Mouse (Mus musculus) CD4-positive helper T cell, adult 2 months (primary cell): ENCODE data around the gene 9130008F23Rik.

Experiments
- DNase-seq: peaks from one replicate; pipeline ENCODE4 v3.0.0-alpha.2; 2012; ENCODE audit warnings: low read depth, missing footprints, low spot score

9130008F23Rik gene

DNA sequence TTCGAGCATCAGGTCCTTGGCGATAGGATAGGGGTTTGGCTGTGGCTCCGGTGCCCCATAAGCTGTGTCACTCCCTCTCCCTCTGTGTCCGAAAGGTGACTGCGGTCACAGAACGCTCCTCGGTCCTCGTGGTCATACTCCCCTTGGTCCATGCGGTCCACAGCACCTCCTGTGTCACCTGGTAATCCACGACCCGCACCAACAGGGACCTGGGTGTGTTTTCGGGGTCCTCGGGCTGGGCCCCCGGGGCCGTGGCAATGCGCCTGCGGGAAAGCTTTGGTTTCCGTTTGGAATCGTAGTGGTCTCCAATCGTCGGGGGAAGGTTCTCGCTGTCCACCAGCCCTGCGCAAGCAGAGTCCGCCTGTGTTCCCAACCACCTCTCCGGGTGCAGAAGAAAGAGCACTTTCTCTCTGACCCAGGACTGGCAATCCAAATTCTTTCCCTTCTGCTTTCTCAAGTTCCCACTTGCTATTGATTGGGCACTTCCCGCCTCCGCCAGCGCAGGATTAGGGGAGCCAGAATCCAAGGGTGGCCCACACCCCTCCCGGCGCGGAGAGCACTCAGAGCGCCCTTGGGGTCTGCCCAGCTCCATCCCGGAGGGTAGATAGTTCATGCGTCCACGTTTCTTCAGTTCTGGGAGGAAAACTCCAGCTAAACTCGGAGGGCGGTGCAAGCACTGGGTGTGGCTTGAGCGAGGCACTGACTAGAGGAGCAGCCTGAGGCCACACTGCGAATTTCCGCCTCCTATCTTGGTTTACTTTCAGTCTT, at the start of gene 9130008F23Rik:
Gene 9130008F23Rik, minus strand, starts transcription at position 636 of the 768 bp plus-strand sequence.
- DNase-seq: no peak

DNA sequence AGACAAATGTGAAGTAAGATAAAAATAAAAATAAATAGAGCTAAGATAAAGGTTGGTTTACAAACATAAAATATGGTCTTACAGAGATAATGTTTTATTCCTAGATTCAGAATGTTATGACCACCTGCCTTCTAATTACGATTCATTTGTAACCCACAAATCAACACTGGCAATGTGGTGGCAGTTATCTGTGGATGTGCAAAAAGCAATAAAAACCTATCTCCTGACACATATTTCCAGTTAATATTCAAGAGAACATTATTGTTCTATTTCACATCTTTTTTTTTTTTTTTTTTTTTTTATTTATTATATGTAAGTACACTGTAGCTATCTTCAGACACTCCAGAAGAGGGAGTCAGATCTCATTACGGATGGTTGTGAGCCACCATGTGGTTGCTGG, 35.1 kb upstream of the 9130008F23Rik start:
- no peak for DNase-seq

DNA sequence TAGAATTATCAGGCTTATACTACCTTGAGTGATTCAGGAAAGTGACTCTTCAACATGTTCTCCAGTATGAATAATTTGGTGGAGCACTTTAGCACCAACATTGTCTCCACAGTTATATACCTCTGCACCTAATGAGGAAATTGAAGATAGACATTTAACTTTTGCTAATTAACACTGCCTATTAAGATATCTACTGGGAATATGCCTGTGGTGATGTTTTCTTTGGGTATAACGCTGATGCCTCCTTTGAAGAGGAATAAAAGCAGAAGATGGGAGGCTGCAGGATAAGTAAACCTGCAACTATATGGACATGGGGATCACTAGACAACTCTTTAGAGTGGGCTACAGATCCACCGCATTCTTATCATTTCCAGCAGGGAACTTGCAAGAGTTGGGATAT, 33.9 kb upstream of the 9130008F23Rik start, which contains the start of gene Glyatl3:
Gene Glyatl3, minus strand, starts transcription at position 101 of the 400 bp plus-strand sequence.
- no peak for DNase-seq

DNA sequence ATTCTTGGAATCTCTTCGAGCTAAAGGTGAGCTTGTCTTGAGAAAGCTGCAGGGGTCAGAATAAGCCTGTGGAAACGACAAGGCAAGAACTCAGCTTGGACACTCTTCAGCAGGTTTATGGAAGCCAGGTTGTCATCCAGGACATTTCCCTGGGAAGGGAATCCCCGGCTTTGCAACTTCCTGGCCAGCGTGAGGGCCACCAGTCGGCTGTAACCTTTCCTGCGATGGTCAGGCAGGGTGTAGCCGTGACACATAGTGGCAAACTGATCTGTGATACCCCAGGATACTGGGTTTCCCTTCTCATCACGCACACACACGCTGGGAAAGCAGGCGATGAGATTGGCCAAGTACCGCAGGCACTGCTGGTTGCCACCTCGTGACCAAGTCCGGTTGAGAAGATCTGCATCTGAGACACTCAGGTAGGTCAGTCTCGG, 24.4 kb upstream of the 9130008F23Rik start:
- no peak for DNase-seq

DNA sequence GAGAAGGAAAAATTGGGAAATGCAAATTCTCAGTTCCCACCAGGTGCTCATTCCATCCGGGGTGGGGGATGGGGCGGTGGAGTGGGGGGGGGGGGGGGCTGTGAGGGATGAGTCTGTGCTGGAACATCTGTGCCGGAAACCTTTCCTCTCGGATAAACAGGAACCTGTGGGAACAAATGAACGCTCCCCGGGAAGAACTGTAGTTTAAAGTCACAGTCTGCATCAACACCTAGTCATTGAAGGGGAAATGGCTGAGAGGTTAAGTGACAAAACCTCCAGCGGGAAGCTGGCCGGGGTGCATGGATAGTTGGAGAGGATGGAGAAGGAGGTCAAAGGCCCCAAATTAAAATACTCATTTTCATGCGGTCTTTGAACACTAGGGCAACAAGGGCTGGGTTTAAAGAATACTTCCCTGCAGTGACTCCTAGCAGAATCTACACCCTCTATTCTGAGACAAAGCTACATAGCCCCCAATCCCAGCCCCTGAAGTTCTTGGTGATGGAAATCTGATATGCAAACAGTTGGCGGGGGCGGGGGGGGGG, 23.8 kb upstream of the 9130008F23Rik start:
- no peak for DNase-seq

DNA sequence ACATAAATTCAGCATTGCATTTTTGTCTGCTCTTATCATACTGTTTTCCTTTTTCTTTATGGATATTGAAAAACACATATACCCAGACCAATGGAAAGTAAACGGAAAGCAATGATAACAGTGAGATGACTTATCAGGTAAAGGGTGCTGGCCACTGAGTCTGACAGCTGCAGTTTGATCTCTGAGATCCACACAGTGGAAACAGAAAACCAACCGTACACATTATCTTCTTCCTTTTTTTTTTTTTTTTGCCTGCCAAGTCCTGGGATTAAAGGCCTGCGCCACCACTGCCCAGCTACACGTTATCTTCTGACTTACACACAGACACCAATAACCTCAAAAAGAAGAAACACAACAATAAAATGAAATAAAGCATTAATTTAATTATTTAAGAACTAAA, 23.0 kb upstream of the 9130008F23Rik start:
- DNase-seq: no peak

DNA sequence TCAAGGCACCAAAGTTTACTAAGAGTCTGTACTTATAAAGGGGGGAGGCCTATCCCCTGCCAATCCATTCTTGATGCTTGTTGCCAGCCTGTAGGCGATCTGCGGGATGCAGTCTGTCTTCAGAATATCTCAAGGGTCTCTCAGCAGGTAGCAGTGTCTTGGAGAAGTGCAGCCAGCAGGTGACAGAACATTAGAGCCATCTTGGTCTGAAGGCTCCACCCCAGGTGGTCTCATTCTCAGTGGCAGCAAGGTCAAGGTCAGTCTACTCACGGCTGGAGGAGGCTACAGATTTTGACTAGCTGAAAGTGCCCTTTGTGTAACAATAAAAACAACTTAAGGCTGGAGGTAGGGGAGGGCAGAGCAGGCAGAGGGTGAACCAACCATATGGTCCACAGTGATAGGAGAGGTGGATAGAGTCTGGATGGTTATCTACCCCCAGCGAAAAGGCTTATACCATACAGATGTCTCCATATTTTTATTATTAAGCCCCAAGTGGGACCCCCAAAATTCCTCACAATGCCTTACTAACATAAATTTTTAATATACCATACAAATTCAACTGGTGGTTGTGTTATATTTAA, 19.5 kb upstream of the 9130008F23Rik start:
- no peak for DNase-seq

DNA sequence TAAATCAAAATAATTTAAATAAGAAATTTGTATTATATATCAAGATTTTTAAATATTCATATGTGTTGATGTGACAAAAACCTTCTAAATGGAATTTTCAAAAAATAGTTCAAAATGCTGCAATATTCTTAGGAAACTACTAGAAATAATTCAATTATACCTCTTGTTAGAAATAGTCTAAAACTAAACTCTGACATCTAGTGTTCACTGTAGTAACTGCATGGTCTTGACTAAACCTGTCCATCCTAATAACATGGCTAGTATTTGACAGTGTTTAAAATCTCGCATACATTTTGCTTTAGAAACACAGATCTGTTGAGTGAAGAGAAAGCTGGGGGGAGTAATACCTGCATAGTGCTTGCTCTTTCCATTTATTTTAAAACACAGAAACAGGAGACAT, 16.5 kb upstream of the 9130008F23Rik start:
- no peak for DNase-seq

DNA sequence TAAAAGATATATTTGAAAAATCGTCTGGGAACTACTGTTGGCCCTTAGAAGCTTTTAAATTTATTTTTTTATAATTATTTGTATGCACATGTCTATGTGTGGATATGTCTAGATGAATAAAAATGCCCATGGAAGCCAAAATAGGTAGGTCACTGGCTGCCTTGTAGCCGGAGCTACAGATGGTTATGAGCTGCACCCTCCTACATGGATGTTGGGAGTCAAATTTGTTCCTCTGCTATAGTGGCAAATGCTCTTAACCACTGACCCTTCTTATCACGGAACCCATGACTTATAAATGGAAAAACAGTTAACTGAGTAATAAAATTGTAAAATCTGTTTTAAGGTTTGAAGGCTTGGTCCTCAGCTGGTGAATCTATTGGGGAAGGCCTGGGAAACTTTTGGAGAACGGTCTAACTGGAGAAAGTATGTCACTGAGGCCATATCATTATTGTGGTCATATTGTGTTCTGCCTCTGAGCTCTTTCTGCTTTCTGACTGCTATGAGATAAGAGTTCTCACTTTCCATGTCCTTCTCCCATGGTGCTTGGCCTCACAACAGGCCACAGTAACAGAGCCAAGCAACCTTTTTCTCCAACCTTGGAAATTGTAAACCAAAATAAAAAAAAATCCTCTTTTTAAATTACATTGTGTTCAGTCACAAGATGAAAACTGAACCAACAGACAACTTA, 7.6 kb upstream of the 9130008F23Rik start:
- no peak for DNase-seq

DNA sequence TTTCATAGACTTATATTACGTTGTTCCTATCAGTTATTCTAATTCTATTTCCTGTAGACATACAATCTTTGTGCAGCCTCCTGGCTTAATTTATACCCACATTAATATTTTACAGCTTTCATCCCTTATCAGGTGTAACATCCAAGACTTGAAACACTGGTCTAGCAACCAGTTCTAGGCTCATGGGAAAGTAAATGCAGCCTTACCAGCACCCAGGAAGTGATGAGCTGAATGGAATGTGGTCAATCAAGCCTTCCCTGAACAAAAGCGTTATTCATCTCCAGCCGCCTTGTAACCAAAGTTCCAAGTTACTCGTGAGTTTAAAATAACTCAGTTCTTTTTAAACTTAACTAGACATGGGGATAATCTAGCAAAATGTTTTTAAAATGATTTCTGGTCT, 4.8 kb upstream of the 9130008F23Rik start:
- no peak for DNase-seq

DNA sequence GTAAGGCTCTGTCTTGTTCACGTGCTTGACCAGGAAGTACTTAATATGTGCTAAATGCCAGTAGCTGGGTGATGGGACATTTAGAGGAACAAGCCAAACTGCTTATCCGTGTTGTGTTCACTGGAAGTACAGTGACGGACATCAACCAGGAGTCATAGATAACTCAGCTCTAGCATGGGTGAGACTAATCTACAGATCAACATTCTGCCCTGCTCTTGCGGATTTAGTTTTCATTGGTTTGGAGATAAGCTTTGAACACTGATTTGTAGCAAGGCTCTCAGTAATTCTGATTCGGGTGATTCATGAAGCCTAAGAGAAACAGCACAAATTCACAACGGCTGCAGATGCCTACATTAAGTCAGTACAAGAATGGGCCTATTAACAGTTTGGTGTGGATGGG, 1.8 kb upstream of the 9130008F23Rik start:
- DNase-seq: no peak

DNA sequence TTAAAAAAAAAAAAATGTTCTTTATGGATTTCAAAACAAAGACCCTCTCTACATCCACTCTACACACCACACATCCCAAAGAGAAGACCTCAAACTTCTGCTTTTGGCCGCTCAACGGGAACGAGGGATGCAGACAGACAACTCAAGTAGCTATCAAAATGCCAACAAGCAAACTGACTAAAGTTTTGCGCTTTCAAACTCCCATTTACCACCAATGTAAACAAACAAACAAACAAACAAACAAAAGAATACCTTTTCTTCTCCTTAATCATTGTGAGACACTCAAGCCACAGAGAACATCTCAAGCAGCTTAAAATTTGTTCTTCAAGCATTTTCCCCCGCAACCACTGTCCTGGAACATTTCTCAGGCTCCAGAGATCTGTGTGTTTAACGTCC, 833 bp downstream of the 9130008F23Rik start:
- DNase-seq: no peak

DNA sequence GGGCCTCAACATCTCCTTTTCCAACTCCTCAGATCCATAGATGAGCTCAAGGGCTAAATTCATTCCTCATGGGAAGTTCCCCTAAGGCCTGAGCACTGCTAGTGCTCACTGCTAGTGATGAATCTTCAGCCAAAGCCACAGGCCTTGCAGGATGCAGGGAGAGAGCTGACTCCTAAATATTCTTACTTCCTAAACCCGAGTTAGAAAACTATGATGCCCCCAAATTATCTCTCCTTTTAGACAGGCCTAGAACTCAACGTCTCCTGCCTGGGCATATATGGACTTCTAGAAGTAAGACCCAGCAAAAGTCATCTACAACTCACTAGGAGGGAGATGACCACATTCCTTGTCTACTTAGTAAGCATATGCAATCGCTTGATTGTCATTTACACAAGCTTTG, 2.6 kb downstream of the 9130008F23Rik start:
- DNase-seq: no peak

DNA sequence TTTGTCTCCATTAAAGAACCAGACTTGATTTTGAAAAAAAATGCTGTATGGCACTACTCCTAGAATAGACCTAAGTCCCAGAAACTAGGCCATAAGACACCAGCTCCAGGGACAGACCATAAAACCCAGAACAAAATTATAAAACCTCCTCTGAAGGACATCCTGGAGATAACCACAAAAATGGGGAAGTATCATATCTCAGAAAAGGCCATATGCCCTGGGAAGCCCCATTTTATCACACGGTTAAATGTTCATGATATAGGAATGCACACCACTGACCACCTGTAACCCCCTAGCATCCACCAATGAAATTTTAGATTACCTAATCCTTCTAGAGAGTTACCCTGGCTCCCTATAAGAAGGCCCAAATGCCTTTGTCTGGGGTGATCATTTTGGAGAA, 4.8 kb downstream of the 9130008F23Rik start:
- DNase-seq: no peak

DNA sequence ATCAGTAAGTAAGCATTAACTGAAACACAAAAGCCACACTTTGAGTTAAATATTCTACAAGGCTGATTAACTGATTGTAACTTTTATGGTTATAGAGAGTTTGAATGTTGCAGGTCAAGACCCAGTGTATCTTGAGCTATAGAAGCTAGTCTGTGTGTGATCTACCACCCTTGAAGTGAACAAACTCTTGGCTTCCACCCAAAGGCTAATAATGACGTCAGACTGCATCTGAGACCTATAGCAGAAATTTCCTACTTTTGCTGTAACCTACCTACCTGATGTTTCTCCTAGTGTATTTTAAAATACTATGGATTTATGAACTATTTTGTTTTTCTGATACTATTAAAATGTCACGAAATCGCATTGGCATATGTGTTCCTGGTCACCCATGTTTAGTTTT, 5.7 kb downstream of the 9130008F23Rik start:
- no peak for DNase-seq

DNA sequence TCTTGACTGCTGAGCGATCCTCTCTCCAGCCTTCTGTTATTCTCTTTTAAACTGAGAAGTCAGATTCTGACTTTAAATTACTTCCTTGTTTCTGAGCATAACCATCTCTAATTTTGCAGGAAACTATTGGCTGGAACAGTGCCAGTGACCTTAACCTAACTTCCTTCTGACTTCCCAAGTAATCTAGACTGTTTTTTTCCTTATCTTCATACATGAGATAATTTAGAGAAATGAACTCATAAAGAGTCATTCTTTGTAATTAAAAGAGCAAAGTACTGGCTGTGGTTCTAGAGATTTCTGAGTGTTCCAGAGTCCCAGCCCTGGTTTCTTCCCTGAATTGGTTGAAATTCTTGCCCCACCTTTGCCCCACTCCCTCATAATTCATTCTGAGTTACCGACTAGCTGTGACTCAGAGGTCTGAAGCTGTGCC, 6.8 kb downstream of the 9130008F23Rik start:
- no peak for DNase-seq

DNA sequence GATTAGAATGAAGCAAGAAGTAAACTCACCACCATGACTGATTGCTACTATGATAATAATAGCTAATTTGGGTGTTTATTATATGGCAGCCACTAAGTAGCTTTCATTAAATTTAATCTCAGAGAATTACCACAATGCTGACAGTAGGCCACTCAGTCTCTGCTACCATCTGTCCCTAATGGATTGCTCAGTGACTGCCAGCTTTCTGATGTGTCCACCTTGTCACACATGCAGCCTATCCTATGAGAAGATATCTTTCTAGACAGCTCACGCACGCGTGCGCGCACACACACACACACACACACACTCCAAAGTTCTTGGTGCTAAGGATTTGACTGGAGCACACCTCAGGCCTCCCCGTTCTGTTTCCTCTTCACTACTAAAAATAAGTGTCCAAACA, 7.7 kb downstream of the 9130008F23Rik start:
- no peak for DNase-seq

DNA sequence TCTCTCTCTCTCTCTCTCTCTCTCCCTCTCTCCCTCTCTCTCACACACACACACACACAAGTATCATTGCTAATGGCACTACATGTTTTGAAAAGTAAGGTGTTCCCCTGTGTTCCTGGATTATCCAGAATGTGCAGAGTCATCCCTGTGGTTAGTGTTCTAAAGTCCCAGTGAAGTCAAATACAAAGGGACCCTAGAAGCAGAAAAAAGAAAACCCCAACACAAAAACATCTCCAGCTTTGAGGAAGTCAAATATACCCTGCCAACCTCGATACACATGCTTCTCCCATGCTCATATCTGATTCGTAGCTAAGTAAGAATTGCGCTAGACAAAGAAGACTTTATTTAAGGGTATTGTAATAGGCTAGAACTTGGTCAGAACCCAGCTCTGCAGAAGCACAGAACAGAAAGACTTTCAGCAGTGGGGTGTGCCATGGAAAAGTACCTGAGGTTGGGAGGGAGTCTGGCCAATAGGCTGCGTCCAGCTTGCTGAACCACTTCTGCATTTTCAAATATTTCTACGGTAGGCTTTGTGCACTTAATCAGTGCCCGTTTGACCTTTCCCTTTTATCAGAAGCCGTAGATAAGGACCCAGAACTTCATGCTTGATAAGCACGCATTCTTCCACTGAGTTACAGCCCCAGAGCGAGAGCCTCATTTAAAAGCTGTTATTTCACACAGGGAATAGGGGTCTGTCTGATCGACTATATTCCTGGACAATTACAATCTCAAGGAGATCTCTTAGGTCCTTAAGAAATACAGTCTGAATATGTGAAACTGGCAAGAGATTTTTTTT, 11.2 kb downstream of the 9130008F23Rik start:
- DNase-seq: no peak

DNA sequence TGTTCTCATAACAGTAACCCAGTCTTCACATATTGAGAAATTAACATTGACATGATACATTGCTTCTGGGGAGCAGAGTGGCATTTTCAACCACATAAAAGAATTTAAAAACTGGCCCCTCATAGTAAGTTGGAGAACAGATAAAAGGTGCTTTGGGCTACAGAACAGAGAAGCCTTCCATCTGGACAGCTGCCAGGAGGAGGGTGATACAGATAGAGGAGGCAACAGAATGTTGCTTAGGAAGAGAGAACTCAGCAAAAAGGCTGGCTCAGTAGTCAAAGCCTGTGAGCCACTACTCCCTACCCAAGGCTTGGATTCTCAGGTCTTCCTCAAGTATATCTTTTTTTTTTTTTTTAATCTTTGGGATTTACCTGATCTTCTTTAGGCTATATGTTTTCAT, 25.3 kb downstream of the 9130008F23Rik start:
- no peak for DNase-seq

DNA sequence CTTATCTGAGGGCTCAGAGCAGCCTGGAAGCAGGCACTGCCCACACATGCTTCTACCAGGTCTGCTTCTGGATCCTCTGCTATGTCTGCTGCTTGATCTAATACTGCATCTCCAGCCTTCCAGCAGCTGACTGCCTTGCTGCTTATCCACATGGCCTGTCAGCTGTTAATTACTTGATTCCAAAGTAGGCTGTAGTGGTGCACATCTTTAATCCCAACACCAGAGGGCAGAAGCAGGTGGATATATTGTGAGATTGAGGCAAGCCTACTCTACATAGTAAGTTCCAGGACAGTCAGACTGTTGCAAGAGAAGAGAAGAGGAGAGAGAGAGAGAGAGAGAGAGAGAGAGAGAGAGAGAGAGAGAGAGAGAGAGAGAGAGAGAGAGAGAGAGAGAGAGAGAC, 43.1 kb downstream of the 9130008F23Rik start:
- DNase-seq: no peak

DNA sequence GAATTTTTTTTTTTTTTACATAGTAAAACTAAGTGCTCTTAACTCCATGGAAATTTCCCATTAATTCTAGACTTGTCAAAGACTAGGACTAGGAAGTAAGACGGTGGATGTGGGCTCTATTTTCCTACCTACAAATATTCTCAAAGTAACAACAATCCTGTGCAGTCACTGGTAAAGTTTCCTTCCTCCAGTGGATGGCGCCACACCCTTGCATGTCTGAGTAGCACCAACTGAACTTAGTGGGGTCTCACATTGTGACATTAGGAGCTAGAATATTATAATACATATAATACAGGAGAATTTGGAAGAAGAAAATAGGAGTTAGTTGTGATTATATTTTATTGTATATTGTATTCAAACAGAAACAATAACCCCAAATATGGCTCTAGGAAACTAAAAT, 48.5 kb downstream of the 9130008F23Rik start:
- DNase-seq: no peak
